Mouse (Mus musculus) ES-Bruce4 (cell line): Measurements from ENCODE around the gene Smarca4. TPM values are rescaled to one million over a fixed set of nuclear protein-coding genes. Genes with fewer than 3 reads are reported as not detected.

ENCODE experiments used
- H3K27ac ChIP-seq: 2 replicates; pipeline ENCODE4 v1.5.1; 2012; ENCODE audit warnings: low read length, inconsistent platforms; ENCODE audit not compliant: insufficient read depth
- H3K27me3 ChIP-seq: 2 replicates; pipeline ENCODE4 v1.6.1; 2012; ENCODE audit warnings: mild to moderate bottlenecking, low read length, inconsistent platforms; ENCODE audit not compliant: control insufficient read depth, poor library complexity, insufficient read depth, severe bottlenecking
- H3K36me3 ChIP-seq: 2 replicates; pipeline ENCODE4 v1.6.1; 2012; ENCODE audit warnings: inconsistent platforms, mild to moderate bottlenecking, low read length, moderate library complexity; ENCODE audit not compliant: control insufficient read depth, poor library complexity, insufficient read depth, severe bottlenecking
- H3K4me1 ChIP-seq: one replicate; pipeline ENCODE4 v1.8.1; 2011; ENCODE audit warnings: low read length; ENCODE audit not compliant: control insufficient read depth, insufficient read depth
- H3K4me3 ChIP-seq: 2 replicates; pipeline ENCODE4 v1.5.1; 2011; ENCODE audit warnings: low read depth, mild to moderate bottlenecking, low read length
- H3K9ac ChIP-seq: 2 replicates; pipeline ENCODE4 v1.6.1; 2012; ENCODE audit warnings: low read depth, mild to moderate bottlenecking, inconsistent platforms; ENCODE audit not compliant: poor library complexity, severe bottlenecking
- H3K9me3 ChIP-seq: replicated peaks from 2 replicates; pipeline ENCODE4 v1.6.1; 2012; ENCODE audit warnings: mild to moderate bottlenecking, low read length, inconsistent platforms; ENCODE audit not compliant: control insufficient read depth, poor library complexity, insufficient read depth, severe bottlenecking
- CTCF ChIP-seq: IDR thresholded peaks from one replicate; pipeline ENCODE4 v1.8.1; 2011; ENCODE audit warnings: low read depth, low read length
- EP300 ChIP-seq: IDR thresholded peaks from 2 replicates; pipeline ENCODE4 v1.6.1; 2011; ENCODE audit warnings: low read depth, low read length; ENCODE audit not compliant: insufficient read depth
- POLR2A ChIP-seq: IDR thresholded peaks from one replicate; pipeline ENCODE4 v1.8.1; 2011; ENCODE audit warnings: low read length; ENCODE audit not compliant: insufficient read depth
- polyA plus RNA-seq: library from polyadenylated mRNA; stranded (reverse); fragments of >200 nt; gene quantifications from 2 replicates; pipeline ENCODE4 v1.2.4, GENCODE M21; 2011; ENCODE audit warnings: low read depth; ENCODE audit not compliant: missing spikeins, insufficient read depth, insufficient read length

Smarca4 gene
- polyA plus RNA-seq, 1 experiment, result 100.0 TPM

- H3K4me1 ChIP-seq, result no peaks in the 10 kb centered on the region
- H3K9ac ChIP-seq, result no peak overlapping the region
- H3K36me3 ChIP-seq, result peaks cover 21% of the 10 kb centered on the region
- H3K27ac ChIP-seq, result no peak overlapping the region
- H3K27me3 ChIP-seq, result no peaks in the 10 kb centered on the region
- TF ChIP-seq POLR2A (no peak), CTCF (no peak), EP300 (no peak)
- H3K9me3 ChIP-seq, result no peaks in the 10 kb centered on the region
- no peak overlapping the region for H3K4me3 ChIP-seq
Observed at GRCm38 (mm10) chr9:21633106-21633505, 17.1 kb downstream of the Smarca4 start.

DNA sequence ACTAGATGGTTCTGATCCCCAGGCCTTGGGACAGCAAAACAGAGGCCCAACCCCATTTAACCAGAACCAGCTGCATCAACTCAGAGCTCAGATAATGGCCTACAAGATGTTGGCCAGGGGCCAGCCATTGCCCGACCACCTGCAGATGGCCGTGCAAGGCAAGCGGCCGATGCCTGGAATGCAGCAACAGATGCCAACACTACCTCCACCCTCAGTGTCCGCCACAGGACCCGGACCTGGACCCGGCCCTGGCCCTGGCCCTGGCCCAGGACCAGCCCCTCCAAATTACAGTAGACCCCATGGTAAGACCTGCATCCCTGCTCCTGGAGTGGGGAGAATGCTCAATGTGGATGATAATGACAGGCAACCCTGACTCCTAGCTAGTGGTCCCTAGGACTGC lies 19.7 kb downstream of the Smarca4 start:
- Histone ChIP-seq H3K27me3 (no peaks in the 10 kb centered on the region), H3K36me3 (peaks cover 37% of the 10 kb centered on the region), H3K4me3 (no peak overlapping the region), H3K4me1 (no peaks in the 10 kb centered on the region), H3K9ac (no peak overlapping the region), H3K27ac (no peak overlapping the region), H3K9me3 (no peaks in the 10 kb centered on the region)
- TF ChIP-seq POLR2A (no peak), EP300 (no peak), CTCF (no peak)

DNA sequence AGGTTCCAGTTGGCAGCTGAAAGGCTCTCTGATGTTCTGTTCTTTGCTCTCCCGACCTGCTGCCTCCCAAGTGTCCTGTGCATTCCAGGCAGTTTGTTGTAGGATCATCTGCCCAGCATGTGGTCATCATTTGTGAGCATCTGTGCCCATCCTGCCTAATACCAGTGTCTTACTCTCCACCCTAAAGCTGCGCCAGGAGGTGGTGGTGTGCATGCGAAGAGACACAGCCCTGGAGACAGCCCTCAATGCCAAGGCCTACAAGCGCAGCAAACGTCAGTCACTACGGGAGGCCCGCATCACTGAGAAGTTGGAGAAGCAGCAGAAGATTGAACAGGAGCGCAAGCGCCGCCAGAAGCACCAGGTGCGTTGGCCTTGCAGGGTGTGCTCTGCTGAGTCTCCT lies 23.1 kb downstream of the Smarca4 start:
- Histone ChIP-seq H3K27ac (no peak overlapping the region), H3K9me3 (no peaks in the 10 kb centered on the region), H3K36me3 (peaks cover 57% of the 10 kb centered on the region), H3K4me1 (no peaks in the 10 kb centered on the region), H3K27me3 (no peaks in the 10 kb centered on the region), H3K4me3 (no peak overlapping the region), H3K9ac (no peak overlapping the region)
- TF ChIP-seq CTCF, result no peak
- TF ChIP-seq POLR2A, result no peak
- no peak for TF ChIP-seq EP300

- no peaks in the 10 kb centered on the region for H3K4me1 ChIP-seq
- H3K4me3 ChIP-seq, result no peak overlapping the region
- H3K27me3 ChIP-seq, result no peaks in the 10 kb centered on the region
- peaks cover 34% of the 10 kb centered on the region for H3K36me3 ChIP-seq
- no peak overlapping the region for H3K27ac ChIP-seq
- no peak for TF ChIP-seq POLR2A
- no peak for TF ChIP-seq CTCF
- no peak for TF ChIP-seq EP300
- H3K9ac ChIP-seq, result no peak overlapping the region
- H3K9me3 ChIP-seq, result no peaks in the 10 kb centered on the region
Observed at GRCm38 (mm10) chr9:21646366-21646765, 30.4 kb downstream of the Smarca4 start.

- TF ChIP-seq CTCF, result no peak
- Histone ChIP-seq H3K27me3 (no peaks in the 10 kb centered on the region), H3K4me1 (no peaks in the 10 kb centered on the region), H3K27ac (no peak overlapping the region), H3K4me3 (no peak overlapping the region), H3K9me3 (no peaks in the 10 kb centered on the region), H3K9ac (no peak overlapping the region), H3K36me3 (peaks cover 23% of the 10 kb centered on the region)
Observed at GRCm38 (mm10) chr9:21647721-21648120, 31.8 kb downstream of the Smarca4 start.

GRCm38 (mm10) chr9:21652263-21652662 lies 36.3 kb downstream of the Smarca4 start:
- Histone ChIP-seq H3K36me3 (peaks cover 15% of the 10 kb centered on the region), H3K9me3 (no peaks in the 10 kb centered on the region), H3K4me3 (no peak overlapping the region), H3K27ac (no peak overlapping the region), H3K4me1 (no peaks in the 10 kb centered on the region), H3K9ac (no peak overlapping the region), H3K27me3 (no peaks in the 10 kb centered on the region)
- TF ChIP-seq POLR2A, result no peak
- no peak for TF ChIP-seq CTCF
- TF ChIP-seq EP300, result no peak
